Mouse (Mus musculus): ENCODE data around the gene Dnase1l3. TPM values are rescaled to one million over a fixed set of nuclear protein-coding genes. Genes with fewer than 3 reads are reported as not detected.
A peak's percentile ranks its signal among the peaks of the same experiment; 100 is the strongest.
"Not testable (repeated sequence)": the region's sequence is repeated elsewhere in the genome, so short reads cannot be mapped to it uniquely, and the experiment has no call there.

The Dnase1l3 gene
- total and polyA plus RNA-seq, 3 experiments = 0.07 to 0.57 TPM; not detected in 1

DNA sequence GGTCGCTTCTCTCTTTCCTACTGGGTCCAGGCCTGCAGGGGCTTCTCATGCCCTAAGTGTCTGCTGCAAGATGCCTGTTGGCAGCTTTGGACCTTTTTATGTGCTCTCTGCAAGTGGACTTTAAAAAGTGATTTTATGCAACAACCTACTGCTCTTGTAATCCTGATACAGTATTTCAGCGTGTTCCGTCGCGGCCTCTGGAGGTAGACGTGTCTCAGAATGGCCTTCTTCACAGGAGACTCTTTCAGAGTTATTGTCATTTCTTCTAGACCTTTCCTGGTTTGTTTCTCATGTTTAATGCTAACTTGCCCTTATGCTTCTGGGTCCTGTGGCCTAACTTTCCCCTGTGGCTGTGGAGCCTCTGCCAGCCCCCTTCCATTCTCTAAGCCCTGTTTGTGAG, 21.4 kb upstream of the Dnase1l3 start:
- H3K9ac ChIP-seq (ENCODE audit: low read depth, low read length) = no peak overlapping the region
- H3K27ac ChIP-seq = peak overlapping the region; percentile 9; the same call in 1 of the 2 replicates
- TF ChIP-seq POLR2A (IDR thresholded peaks at IDR 0.05; ENCODE audit: insufficient read depth, low read depth, low read length) (no peak), CTCF (IDR thresholded peaks at IDR 0.05) (no peak), EP300 (IDR thresholded peaks at IDR 0.05; ENCODE audit: insufficient read depth, low read depth, low read length) (no peak)
- H3K36me3 ChIP-seq (ENCODE audit: control insufficient read depth, insufficient read depth, low read length) = no peaks in the 10 kb centered on the region
- intact Hi-C loops (cut with DNase I) = no loop called here
- 96% methylated on average over 6 of the region's 6 CpGs for WGBS
- H3K27me3 ChIP-seq (ENCODE audit: control insufficient read depth, insufficient read depth, low read length) = no peaks in the 10 kb centered on the region
- peaks cover 2% of the 10 kb centered on the region for H3K79me2 ChIP-seq (replicated peaks; ENCODE audit: control insufficient read depth, insufficient read depth, low read length)
- no peak for DNase-seq
- no peak overlapping the region for H3K4me3 ChIP-seq
- peaks cover 5% of the 10 kb centered on the region; the same call in 1 of the 2 replicates for H3K4me1 ChIP-seq (ENCODE audit: control insufficient read depth, insufficient read depth, low read length)

GRCm38 (mm10) chr14:8011938-8012337, 17.6 kb upstream of the Dnase1l3 start:
- WGBS = 78% methylated on average over 6 of the region's 6 CpGs

DNA sequence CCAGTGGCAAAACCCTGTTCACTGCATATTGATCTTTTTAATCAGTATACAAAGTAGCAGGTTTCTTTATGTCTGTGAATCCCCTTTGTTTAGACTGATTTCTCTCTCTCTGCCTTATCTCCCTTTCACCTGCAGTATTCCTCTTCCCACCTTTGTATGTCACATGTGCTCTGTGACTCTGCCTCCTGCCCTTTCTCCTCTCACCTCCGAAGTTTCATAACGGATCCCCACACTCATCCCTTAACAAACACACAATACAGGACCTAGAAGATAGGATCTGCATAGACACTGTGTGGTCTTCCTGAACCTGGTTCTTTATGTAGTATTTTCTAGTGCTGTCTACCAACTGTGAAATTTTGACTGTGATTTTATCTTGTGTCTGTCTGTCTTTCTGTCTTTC, 16.9 kb upstream of the Dnase1l3 start:
- Histone ChIP-seq H3K4me3 (no peak overlapping the region), H3K4me1 (ENCODE audit: control insufficient read depth, insufficient read depth, low read length) (peaks cover 2% of the 10 kb centered on the region; the same call in 1 of the 2 replicates), H3K27ac (no peak overlapping the region), H3K79me2 (replicated peaks; ENCODE audit: control insufficient read depth, insufficient read depth, low read length) (peaks cover 2% of the 10 kb centered on the region; the same call in 1 of the 2 replicates), H3K36me3 (ENCODE audit: control insufficient read depth, insufficient read depth, low read length) (no peaks in the 10 kb centered on the region), H3K9ac (ENCODE audit: low read depth, low read length) (no peak overlapping the region), H3K27me3 (ENCODE audit: control insufficient read depth, insufficient read depth, low read length) (no peaks in the 10 kb centered on the region)
- 82% methylated on average over 2 of the region's 2 CpGs for WGBS
- intact Hi-C loops (cut with DNase I) = no loop called here
- no peak for DNase-seq
- no peak for TF ChIP-seq EP300 (IDR thresholded peaks at IDR 0.05; ENCODE audit: insufficient read depth, low read depth, low read length)
- TF ChIP-seq CTCF (IDR thresholded peaks at IDR 0.05) = no peak
- no peak for TF ChIP-seq POLR2A (IDR thresholded peaks at IDR 0.05; ENCODE audit: insufficient read depth, low read depth, low read length)

More at GRCm38 (mm10) chr14:8011938-8012337, 17.6 kb upstream of the Dnase1l3 start:
- DNase-seq = no peak
- Histone ChIP-seq H3K9ac (ENCODE audit: low read depth, low read length) (no peak overlapping the region), H3K36me3 (ENCODE audit: control insufficient read depth, insufficient read depth, low read length) (no peaks in the 10 kb centered on the region), H3K27ac (no peak overlapping the region), H3K27me3 (ENCODE audit: control insufficient read depth, insufficient read depth, low read length) (no peaks in the 10 kb centered on the region), H3K4me1 (ENCODE audit: control insufficient read depth, insufficient read depth, low read length) (peaks cover 3% of the 10 kb centered on the region; the same call in 1 of the 2 replicates), H3K4me3 (no peak overlapping the region), H3K79me2 (replicated peaks; ENCODE audit: control insufficient read depth, insufficient read depth, low read length) (peaks cover 2% of the 10 kb centered on the region; the same call in 1 of the 2 replicates)
- no peak for TF ChIP-seq POLR2A (IDR thresholded peaks at IDR 0.05; ENCODE audit: insufficient read depth, low read depth, low read length)
- no peak for TF ChIP-seq EP300 (IDR thresholded peaks at IDR 0.05; ENCODE audit: insufficient read depth, low read depth, low read length)
- TF ChIP-seq CTCF (IDR thresholded peaks at IDR 0.05) = no peak
- intact Hi-C loops (cut with DNase I) = no loop called here

GRCm38 (mm10) chr14:8007923-8008322, 13.6 kb upstream of the Dnase1l3 start:
- no peak for DNase-seq
- H3K79me2 ChIP-seq (replicated peaks; ENCODE audit: control insufficient read depth, insufficient read depth, low read length) = peaks cover 2% of the 10 kb centered on the region; the same call in 1 of the 2 replicates
- intact Hi-C loops (cut with DNase I) = no loop called here
- H3K4me1 ChIP-seq (ENCODE audit: control insufficient read depth, insufficient read depth, low read length) = peaks cover 1% of the 10 kb centered on the region; the same call in 1 of the 2 replicates
- WGBS = 88% methylated on average over 10 of the region's 10 CpGs
- no peak overlapping the region for H3K27ac ChIP-seq
- no peak overlapping the region for H3K4me3 ChIP-seq
- no peaks in the 10 kb centered on the region for H3K36me3 ChIP-seq (ENCODE audit: control insufficient read depth, insufficient read depth, low read length)
- no peak for TF ChIP-seq CTCF (IDR thresholded peaks at IDR 0.05)
- TF ChIP-seq POLR2A (IDR thresholded peaks at IDR 0.05; ENCODE audit: insufficient read depth, low read depth, low read length) = no peak
- TF ChIP-seq EP300 (IDR thresholded peaks at IDR 0.05; ENCODE audit: insufficient read depth, low read depth, low read length) = no peak
- no peak overlapping the region for H3K9ac ChIP-seq (ENCODE audit: low read depth, low read length)
- H3K27me3 ChIP-seq (ENCODE audit: control insufficient read depth, insufficient read depth, low read length) = no peaks in the 10 kb centered on the region

- TF ChIP-seq POLR2A (IDR thresholded peaks at IDR 0.05; ENCODE audit: insufficient read depth, low read depth, low read length) (no peak), CTCF (IDR thresholded peaks at IDR 0.05) (no peak), EP300 (IDR thresholded peaks at IDR 0.05; ENCODE audit: insufficient read depth, low read depth, low read length) (no peak)
- Histone ChIP-seq H3K27me3 (ENCODE audit: control insufficient read depth, insufficient read depth, low read length) (no peaks in the 10 kb centered on the region), H3K9ac (ENCODE audit: low read depth, low read length) (no peak overlapping the region), H3K36me3 (ENCODE audit: control insufficient read depth, insufficient read depth, low read length) (no peaks in the 10 kb centered on the region), H3K79me2 (replicated peaks; ENCODE audit: control insufficient read depth, insufficient read depth, low read length) (0 out of 2 replicates have a peak, but pooled peaks cover 2% of the 10 kb centered on the region), H3K4me3 (no peak overlapping the region), H3K27ac (no peak overlapping the region), H3K4me1 (ENCODE audit: control insufficient read depth, insufficient read depth, low read length) (peaks cover 1% of the 10 kb centered on the region; the same call in 1 of the 2 replicates)
- DNase-seq = no peak
- 70% methylated on average over 2 of the region's 2 CpGs for WGBS
- intact Hi-C loops (cut with DNase I) = no loop called here
Observed at GRCm38 (mm10) chr14:8007486-8007885, 13.1 kb upstream of the Dnase1l3 start.

- TF ChIP-seq EP300 (IDR thresholded peaks at IDR 0.05; ENCODE audit: insufficient read depth, low read depth, low read length) (no peak), POLR2A (IDR thresholded peaks at IDR 0.05; ENCODE audit: insufficient read depth, low read depth, low read length) (no peak), CTCF (IDR thresholded peaks at IDR 0.05) (no peak)
- intact Hi-C loops (cut with DNase I) = no loop called here
- H3K27ac ChIP-seq = no peak overlapping the region
Observed at GRCm38 (mm10) chr14:8007084-8007483, 12.7 kb upstream of the Dnase1l3 start.

GRCm38 (mm10) chr14:8006061-8006460, 11.7 kb upstream of the Dnase1l3 start:
- H3K27me3 ChIP-seq (ENCODE audit: control insufficient read depth, insufficient read depth, low read length); H3K4me3 ChIP-seq; intact Hi-C loops (cut with DNase I); H3K79me2 ChIP-seq (replicated peaks; ENCODE audit: control insufficient read depth, insufficient read depth, low read length); DNase-seq; H3K36me3 ChIP-seq (ENCODE audit: control insufficient read depth, insufficient read depth, low read length); H3K27ac ChIP-seq; H3K4me1 ChIP-seq (ENCODE audit: control insufficient read depth, insufficient read depth, low read length); H3K9ac ChIP-seq (ENCODE audit: low read depth, low read length): not testable (repeated sequence)
- 67% methylated on average over 3 of the region's 3 CpGs for WGBS

More at GRCm38 (mm10) chr14:8007084-8007483, 12.7 kb upstream of the Dnase1l3 start:
- Histone ChIP-seq H3K36me3 (ENCODE audit: control insufficient read depth, insufficient read depth, low read length) (no peaks in the 10 kb centered on the region), H3K4me1 (ENCODE audit: control insufficient read depth, insufficient read depth, low read length) (peaks cover 1% of the 10 kb centered on the region; the same call in 1 of the 2 replicates), H3K79me2 (replicated peaks; ENCODE audit: control insufficient read depth, insufficient read depth, low read length) (0 out of 2 replicates have a peak, but pooled peaks cover 2% of the 10 kb centered on the region), H3K27me3 (ENCODE audit: control insufficient read depth, insufficient read depth, low read length) (no peaks in the 10 kb centered on the region), H3K9ac (ENCODE audit: low read depth, low read length) (no peak overlapping the region), H3K4me3 (no peak overlapping the region)
- DNase-seq = no peak
